Mouse (Mus musculus) forebrain, embryonic 12.5 days (tissue): ENCODE measurements around the gene Cc2d2b. TPM values are rescaled to one million over a fixed set of nuclear protein-coding genes. Genes with fewer than 3 reads are reported as not detected.
A peak's percentile ranks its signal among the peaks of the same experiment; 100 is the strongest.

ENCODE experiments used
- ATAC-seq: fragments of 200-750 bp; cut with Nextera tagmentation; 2 replicates; pipeline ENCODE4 v1.8.0; 2017; ENCODE audit warnings: moderate TSS enrichment; ENCODE audit not compliant: low FRiP score
- H3K27ac ChIP-seq: fragments of 300-500 bp; sonication (generic); 2 replicates; pipeline ENCODE4 v1.5.1; 2016; ENCODE audit warnings: mild to moderate bottlenecking
- H3K27me3 ChIP-seq: fragments of 300-500 bp; sonication (generic); 2 replicates; pipeline ENCODE4 v1.6.1; 2016; ENCODE audit warnings: mild to moderate bottlenecking
- H3K36me3 ChIP-seq: fragments of 300-500 bp; sonication (generic); replicated peaks from 2 replicates; pipeline ENCODE4 v1.6.1; 2016; ENCODE audit warnings: mild to moderate bottlenecking
- H3K4me1 ChIP-seq: fragments of 300-500 bp; sonication (generic); 2 replicates; pipeline ENCODE4 v1.6.1; 2016
- H3K4me2 ChIP-seq: fragments of 300-500 bp; sonication (generic); 2 replicates; pipeline ENCODE4 v1.6.1; 2016; ENCODE audit warnings: mild to moderate bottlenecking, moderate library complexity
- H3K4me3 ChIP-seq: fragments of 300-500 bp; sonication (generic); replicated peaks from 2 replicates; pipeline ENCODE4 v1.5.1; 2016; ENCODE audit warnings: mild to moderate bottlenecking
- H3K9ac ChIP-seq: fragments of 300-500 bp; sonication (generic); 2 replicates; pipeline ENCODE4 v1.6.1; 2016; ENCODE audit warnings: mild to moderate bottlenecking
- H3K9me3 ChIP-seq: fragments of 300-500 bp; sonication (generic); 2 replicates; pipeline ENCODE4 v1.6.1; 2016
- WGBS: fragments of 180-500 bp; shearing (Covaris S2); methylation state at CpG from one replicate; pipeline ENCODE4 v1.1.7; 2016; 5-methylcytosine and 5-hydroxymethylcytosine counted together
- polyA plus RNA-seq: library from polyadenylated mRNA; unstranded; fragments of >200 nt; fragmentation: Nextera tagmentation; extraction: Ambion mirVana; gene quantifications from 2 replicates; pipeline ENCODE4 v1.2.1, GENCODE M21; 2016

Cc2d2b gene
- polyA plus RNA-seq: 0.38 TPM in 1 of 2 replicates, not detected in the other

DNA sequence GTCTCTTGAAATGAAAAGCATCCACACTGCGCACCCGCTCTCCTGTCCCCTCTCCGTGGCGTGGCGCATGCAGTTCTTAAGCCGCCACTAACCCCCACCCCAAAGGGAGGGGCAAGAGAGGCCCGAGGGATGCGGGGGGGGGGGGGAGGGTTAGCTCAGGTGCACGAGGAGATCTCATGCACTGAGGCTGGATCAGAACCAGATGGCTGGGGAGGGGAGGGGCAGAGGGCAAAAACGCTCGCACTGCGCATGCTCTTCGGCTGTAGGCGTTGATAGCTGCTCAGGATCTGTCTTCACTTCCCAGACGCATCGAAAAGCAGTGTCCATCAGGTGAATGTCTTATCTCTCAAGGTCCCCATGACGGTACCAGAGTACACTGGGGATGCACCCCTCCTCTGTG, at the start of gene Cc2d2b:
TSS of gene Cc2d2b (plus strand) at position 195 of the 400 bp plus-strand sequence.
- ATAC-seq: no peak
- Histone ChIP-seq H3K9ac (no peak within 1 kb of the TSS), H3K27me3 (no peaks in the 10 kb centered on the region), H3K4me1 (no peaks in the 10 kb centered on the region), H3K27ac (no peak within 1 kb of the TSS), H3K9me3 (no peaks in the 10 kb centered on the region), H3K4me2 (no peak within 1 kb of the TSS), H3K36me3 (no peaks in the 10 kb centered on the region), H3K4me3 (no peak within 1 kb of the TSS)
- 71% methylated on average over 17 of the region's 17 CpGs for WGBS

- no peak for ATAC-seq
- Histone ChIP-seq H3K27ac (no peak overlapping the region), H3K9ac (no peak overlapping the region), H3K9me3 (no peaks in the 10 kb centered on the region), H3K4me1 (peaks cover 13% of the 10 kb centered on the region), H3K36me3 (no peaks in the 10 kb centered on the region), H3K4me3 (no peak overlapping the region), H3K4me2 (no peak overlapping the region), H3K27me3 (no peaks in the 10 kb centered on the region)
- 33% methylated on average over 5 of the region's 5 CpGs for WGBS
These were observed 48.7 kb upstream of the Cc2d2b start for GRCm38 (mm10) chr19:40699816-40700215.

GRCm38 (mm10) chr19:40702406-40702805, 46.1 kb upstream of the Cc2d2b start:
- H3K4me3 ChIP-seq: no peak overlapping the region
- H3K27ac ChIP-seq: no peak overlapping the region; the same call in 1 of the 2 replicates
- peaks cover 13% of the 10 kb centered on the region for H3K4me1 ChIP-seq
- no peak overlapping the region for H3K9ac ChIP-seq
- ATAC-seq: no peak
- H3K9me3 ChIP-seq: no peaks in the 10 kb centered on the region
- H3K27me3 ChIP-seq: no peaks in the 10 kb centered on the region
- no peaks in the 10 kb centered on the region for H3K36me3 ChIP-seq
- H3K4me2 ChIP-seq: no peak overlapping the region
- 54% methylated on average over 4 of the region's 4 CpGs for WGBS

- no peaks in the 10 kb centered on the region for H3K4me1 ChIP-seq
- no peaks in the 10 kb centered on the region for H3K36me3 ChIP-seq
- WGBS: 88% methylated on average over 15 of the region's 16 CpGs
- H3K27ac ChIP-seq: no peak overlapping the region
- H3K27me3 ChIP-seq: no peaks in the 10 kb centered on the region
- no peak overlapping the region for H3K4me3 ChIP-seq
- no peak overlapping the region for H3K9ac ChIP-seq
- ATAC-seq: no peak
- no peaks in the 10 kb centered on the region for H3K9me3 ChIP-seq
- H3K4me2 ChIP-seq: no peak overlapping the region
These were observed 35.5 kb upstream of the Cc2d2b start for GRCm38 (mm10) chr19:40712889-40713628.

DNA sequence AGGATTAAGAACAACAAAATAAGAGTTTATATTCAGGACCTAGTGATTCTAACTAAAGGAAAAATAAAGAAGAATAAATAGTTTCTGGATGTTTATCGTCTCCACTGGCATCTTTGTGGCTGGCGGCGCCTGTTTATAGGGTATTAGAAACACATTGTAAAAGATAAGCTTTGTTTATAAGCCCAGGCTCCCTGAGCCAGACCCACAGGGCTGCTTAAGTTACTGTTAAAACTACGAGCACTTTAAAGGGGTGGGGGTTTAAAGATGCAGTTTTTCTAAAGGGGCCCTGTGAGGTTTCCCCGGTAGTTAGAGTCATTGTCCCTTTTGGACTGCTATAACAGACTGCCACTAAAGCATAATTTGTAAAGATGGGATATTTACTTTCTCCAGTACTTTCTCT, 33.9 kb upstream of the Cc2d2b start:
- H3K4me1 ChIP-seq: no peaks in the 10 kb centered on the region
- no peak overlapping the region for H3K4me3 ChIP-seq
- no peak overlapping the region for H3K9ac ChIP-seq
- no peaks in the 10 kb centered on the region for H3K9me3 ChIP-seq
- H3K27me3 ChIP-seq: no peaks in the 10 kb centered on the region
- no peak overlapping the region for H3K4me2 ChIP-seq
- WGBS: 83% methylated on average over 5 of the region's 5 CpGs
- ATAC-seq: no peak
- H3K36me3 ChIP-seq: no peaks in the 10 kb centered on the region
- H3K27ac ChIP-seq: no peak overlapping the region

- Histone ChIP-seq H3K27ac (no peak overlapping the region), H3K4me1 (peaks cover 7% of the 10 kb centered on the region; the same call in 1 of the 2 replicates), H3K9ac (no peak overlapping the region), H3K4me3 (no peak overlapping the region), H3K4me2 (no peak overlapping the region), H3K36me3 (no peaks in the 10 kb centered on the region), H3K27me3 (no peaks in the 10 kb centered on the region), H3K9me3 (no peaks in the 10 kb centered on the region)
- ATAC-seq: no peak
- 82% methylated on average over 6 of the region's 6 CpGs for WGBS
These were observed 31.6 kb upstream of the Cc2d2b start for GRCm38 (mm10) chr19:40716981-40717380.

DNA sequence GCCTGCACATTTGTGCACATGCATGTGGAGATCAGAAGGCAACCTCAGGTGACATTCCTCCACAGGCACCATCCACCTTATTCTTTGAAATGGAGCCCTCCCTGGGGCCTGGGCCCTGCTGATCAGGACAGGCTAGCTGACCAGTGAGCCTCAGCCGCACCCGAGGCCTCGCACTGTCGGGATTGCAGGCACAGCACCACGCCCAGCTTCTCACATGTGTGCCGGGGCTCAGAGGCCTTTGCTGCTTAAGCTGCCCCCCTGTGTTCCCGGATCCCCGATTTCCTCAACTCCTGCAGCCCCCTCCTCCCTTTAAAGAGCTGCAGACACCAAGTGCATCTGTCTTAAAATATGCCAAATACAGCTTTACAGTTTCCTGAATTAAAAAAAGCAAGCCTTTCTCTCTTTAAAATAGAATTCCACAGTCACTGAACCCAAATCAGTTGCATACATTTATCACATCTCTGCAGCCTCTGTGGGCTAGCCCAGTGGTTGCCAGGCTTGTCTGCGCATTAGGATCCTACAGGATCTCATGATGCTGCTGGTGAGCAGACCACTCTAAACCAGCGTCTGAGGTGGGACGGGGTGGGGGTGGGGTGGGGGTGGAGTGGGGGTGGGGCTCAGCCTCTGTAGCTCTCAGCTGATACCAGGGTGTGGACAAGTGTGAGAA, 29.0 kb upstream of the Cc2d2b start:
- peaks cover 11% of the 10 kb centered on the region; the same call in 1 of the 2 replicates for H3K4me1 ChIP-seq
- H3K9ac ChIP-seq: no peak overlapping the region
- WGBS: 60% methylated on average over 11 of the region's 11 CpGs
- ATAC-seq: no peak
- no peak overlapping the region for H3K4me3 ChIP-seq
- no peaks in the 10 kb centered on the region for H3K36me3 ChIP-seq
- no peak overlapping the region for H3K27ac ChIP-seq
- H3K4me2 ChIP-seq: no peak overlapping the region
- no peaks in the 10 kb centered on the region for H3K9me3 ChIP-seq
- 0 out of 2 replicates have a peak, but pooled peaks cover 4% of the 10 kb centered on the region for H3K27me3 ChIP-seq

DNA sequence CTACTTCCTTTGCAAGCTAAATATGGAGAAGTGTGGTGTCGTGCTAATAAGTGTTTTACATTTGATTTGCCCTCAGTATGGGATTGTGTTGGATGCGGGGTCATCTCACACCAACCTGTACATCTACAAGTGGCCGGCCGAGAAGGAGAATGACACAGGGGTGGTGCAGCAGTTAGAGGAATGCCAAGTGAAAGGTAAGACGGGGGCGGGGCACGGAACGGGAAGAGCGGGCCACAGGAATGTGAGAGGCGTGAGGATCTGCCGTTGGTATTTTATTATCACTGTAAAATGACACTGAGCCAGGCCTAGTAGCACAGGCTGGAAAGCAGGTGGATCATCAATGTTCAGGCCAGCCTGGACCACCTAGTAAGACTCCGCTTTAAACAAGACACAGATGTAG, 28.2 kb upstream of the Cc2d2b start:
- ATAC-seq: no peak
- Histone ChIP-seq H3K9ac (no peak overlapping the region), H3K9me3 (no peaks in the 10 kb centered on the region), H3K27me3 (0 out of 2 replicates have a peak, but pooled peaks cover 4% of the 10 kb centered on the region), H3K4me1 (peaks cover 11% of the 10 kb centered on the region; the same call in 1 of the 2 replicates), H3K4me3 (no peak overlapping the region), H3K27ac (no peak overlapping the region), H3K4me2 (no peak overlapping the region), H3K36me3 (no peaks in the 10 kb centered on the region)
- 90% methylated on average over 12 of the region's 12 CpGs for WGBS

GRCm38 (mm10) chr19:40722137-40723038, 26.2 kb upstream of the Cc2d2b start:
- no peak overlapping the region for H3K4me3 ChIP-seq
- H3K4me2 ChIP-seq: no peak overlapping the region
- no peaks in the 10 kb centered on the region for H3K36me3 ChIP-seq
- 0 out of 2 replicates have a peak, but pooled peaks cover 4% of the 10 kb centered on the region for H3K27me3 ChIP-seq
- no peak overlapping the region for H3K9ac ChIP-seq
- ATAC-seq: peak; percentile 82; the same call in 1 of the 2 replicates
- no peaks in the 10 kb centered on the region for H3K9me3 ChIP-seq
- WGBS: 53% methylated on average over 11 of the region's 11 CpGs
- H3K4me1 ChIP-seq: peaks cover 11% of the 10 kb centered on the region; the same call in 1 of the 2 replicates
- H3K27ac ChIP-seq: 0 out of 2 replicates have a peak overlapping the region, but pooled peaks have one; percentile 8

DNA sequence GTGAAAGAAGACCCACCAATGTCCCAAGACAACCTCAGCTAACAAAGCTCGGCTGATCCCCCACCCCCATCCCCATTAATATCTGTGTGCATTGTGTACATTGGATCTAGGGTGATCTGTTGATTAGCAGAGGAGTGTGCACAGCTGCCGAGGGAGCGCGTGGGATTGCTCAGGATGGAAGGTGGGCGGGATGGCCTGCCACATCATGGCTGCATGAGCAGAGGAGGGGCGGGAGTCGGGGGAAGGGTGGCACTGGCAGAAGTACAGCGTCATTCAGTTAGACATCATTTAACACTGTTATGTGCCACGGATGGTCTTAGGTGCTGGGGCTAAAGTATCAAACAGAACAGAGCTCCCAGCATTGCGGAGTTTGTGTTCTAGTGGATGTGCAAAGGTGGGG, 25.0 kb upstream of the Cc2d2b start:
- ATAC-seq: no peak
- H3K36me3 ChIP-seq: no peaks in the 10 kb centered on the region
- H3K27me3 ChIP-seq: 0 out of 2 replicates have a peak, but pooled peaks cover 4% of the 10 kb centered on the region
- 76% methylated on average over 10 of the region's 10 CpGs for WGBS
- H3K4me1 ChIP-seq: peaks cover 11% of the 10 kb centered on the region; the same call in 1 of the 2 replicates
- H3K4me2 ChIP-seq: no peak overlapping the region
- H3K27ac ChIP-seq: no peak overlapping the region
- 0 out of 2 replicates have a peak overlapping the region, but pooled peaks have one; percentile 7 for H3K9ac ChIP-seq
- H3K9me3 ChIP-seq: no peaks in the 10 kb centered on the region
- H3K4me3 ChIP-seq: no peak overlapping the region

GRCm38 (mm10) chr19:40726148-40726547, 22.4 kb upstream of the Cc2d2b start:
- Histone ChIP-seq H3K36me3 (no peaks in the 10 kb centered on the region), H3K9me3 (no peaks in the 10 kb centered on the region), H3K4me2 (no peak overlapping the region), H3K27me3 (0 out of 2 replicates have a peak, but pooled peaks cover 4% of the 10 kb centered on the region), H3K4me3 (no peak overlapping the region), H3K4me1 (peaks cover 11% of the 10 kb centered on the region; the same call in 1 of the 2 replicates), H3K9ac (no peak overlapping the region), H3K27ac (no peak overlapping the region)
- whole genome bisulfite sequencing: 86% methylated on average over 4 of the region's 4 CpGs
- no peak for ATAC-seq

GRCm38 (mm10) chr19:40726614-40727013, 21.9 kb upstream of the Cc2d2b start:
- 80% methylated on average over 2 of the region's 2 CpGs for WGBS
- H3K9me3 ChIP-seq: no peaks in the 10 kb centered on the region
- H3K4me1 ChIP-seq: peaks cover 7% of the 10 kb centered on the region; the same call in 1 of the 2 replicates
- no peak overlapping the region for H3K4me2 ChIP-seq
- ATAC-seq: no peak
- H3K36me3 ChIP-seq: no peaks in the 10 kb centered on the region
- 0 out of 2 replicates have a peak, but pooled peaks cover 4% of the 10 kb centered on the region for H3K27me3 ChIP-seq
- no peak overlapping the region for H3K9ac ChIP-seq
- no peak overlapping the region for H3K27ac ChIP-seq
- no peak overlapping the region for H3K4me3 ChIP-seq
